Mouse (Mus musculus): ENCODE measurements around the gene Mycl.
"Not testable (repeated sequence)": the region's sequence is repeated elsewhere in the genome, so short reads cannot be mapped to it uniquely, and the experiment has no call there.

The Mycl gene

DNA sequence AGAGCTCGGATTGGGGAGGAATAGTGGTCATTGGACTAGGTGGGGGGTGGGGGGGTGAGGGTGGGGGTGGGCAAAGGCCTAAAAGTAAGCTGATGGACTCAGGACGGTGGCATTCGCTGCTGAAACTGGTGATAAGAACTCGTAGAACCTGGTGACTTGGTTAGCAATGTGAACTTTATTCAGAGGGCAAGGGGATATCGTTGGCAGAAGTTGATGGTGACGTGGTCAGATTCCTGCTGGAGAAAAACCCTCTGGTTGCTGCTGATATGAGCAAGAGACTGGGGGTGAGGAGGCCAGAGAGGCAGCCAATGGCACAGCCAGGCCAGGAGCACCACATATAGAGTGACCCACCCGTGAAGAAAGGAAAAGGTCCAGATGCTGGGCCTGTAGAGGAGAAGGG is 14.2 kb upstream of the Mycl start:
- in situ Hi-C loops (cut with MseI, MboI): no loop called here

GRCm38 (mm10) chr4:122981930-122982329 is 13.5 kb upstream of the Mycl start:
- in situ Hi-C loops (cut with MseI, MboI): no loop called here

GRCm38 (mm10) chr4:122982537-122982936 is 12.9 kb upstream of the Mycl start:
- in situ Hi-C loops (cut with MseI, MboI): no loop called here

DNA sequence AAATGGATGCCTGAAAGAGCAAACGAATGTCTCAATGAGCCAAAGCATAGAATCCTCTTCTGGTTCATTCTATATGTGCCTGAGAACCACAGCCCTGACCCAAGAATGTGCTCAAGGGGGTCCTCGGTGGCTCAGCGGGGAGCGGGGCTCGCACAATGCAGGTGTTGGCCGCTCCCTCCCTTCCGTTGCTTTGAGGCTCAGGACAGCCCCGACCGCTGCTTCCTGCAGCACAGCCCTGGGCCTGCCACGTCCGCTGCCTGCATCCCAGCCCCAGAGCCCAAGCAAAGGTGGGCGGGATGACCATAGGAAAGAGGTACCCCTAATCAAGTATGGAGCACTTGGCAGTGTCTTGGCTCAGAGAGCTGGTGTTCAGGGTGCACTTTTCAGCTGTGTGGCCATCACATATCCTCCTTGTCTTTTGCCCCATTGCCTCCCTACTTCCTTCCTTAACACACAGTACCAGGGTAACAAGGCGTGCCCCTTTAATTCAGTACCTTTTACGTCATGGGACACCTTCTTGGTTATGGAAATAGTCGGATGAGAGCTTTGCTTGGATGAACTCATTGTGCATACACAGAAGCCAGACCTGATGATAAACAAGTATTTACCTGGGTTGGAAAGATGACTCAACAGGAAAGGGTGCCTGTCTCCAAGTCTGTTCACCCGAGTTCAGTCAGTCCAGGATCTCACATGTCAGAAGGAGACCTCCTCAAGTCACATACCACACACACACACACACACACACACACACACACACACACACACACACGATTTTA is 11.8 kb upstream of the Mycl start:
- in situ Hi-C loops (cut with MseI, MboI): no loop called here

DNA sequence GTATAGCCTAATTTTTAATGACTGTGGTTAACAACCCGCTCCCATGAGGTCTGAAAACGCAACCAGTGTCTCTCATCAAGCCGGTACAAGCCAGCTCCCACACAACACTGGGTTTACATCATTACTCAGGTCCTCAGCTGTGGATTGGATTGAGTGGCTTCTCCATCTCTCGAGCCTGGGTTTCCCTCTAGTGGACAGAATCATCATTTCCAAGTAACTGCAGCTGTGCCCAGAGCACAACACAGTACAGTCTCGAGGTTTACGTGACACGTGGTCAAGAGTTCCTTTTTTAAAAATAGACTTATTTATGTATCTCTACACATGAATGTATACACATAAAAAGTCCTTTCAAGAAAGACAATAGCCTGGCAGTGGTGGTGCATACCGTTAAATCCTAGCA is 10.3 kb upstream of the Mycl start:
- in situ Hi-C loops (cut with MseI, MboI): loop anchor here (5.0 kb wide), 2 partner anchors 43 to 73 kb away; no protein-coding TSS in a partner anchor

- in situ Hi-C loops (cut with MseI, MboI): loop anchor here (5.0 kb wide), 2 partner anchors 45 to 75 kb away; no protein-coding TSS in a partner anchor
Observed at GRCm38 (mm10) chr4:122987421-122987820, 8.0 kb upstream of the Mycl start.

DNA sequence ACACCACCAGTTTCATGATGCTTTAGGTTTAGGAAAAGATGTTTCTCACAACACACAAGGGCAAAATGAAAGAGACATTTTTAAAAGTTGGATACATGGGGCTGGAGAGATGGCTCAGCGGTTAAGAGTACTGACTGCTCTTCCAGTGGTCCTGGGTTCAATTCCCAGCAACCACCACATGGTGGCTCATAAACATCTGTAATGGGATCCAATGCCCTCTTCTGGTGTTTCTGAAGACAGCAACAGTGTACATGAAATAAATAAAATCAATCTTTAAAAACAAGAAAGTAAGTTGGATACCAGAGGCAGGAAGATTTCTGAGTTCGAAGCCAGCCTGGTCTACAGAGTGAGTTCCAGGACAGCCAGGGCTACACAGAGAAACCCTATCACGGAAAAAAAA is 7.4 kb upstream of the Mycl start:
- in situ Hi-C loops (cut with MseI, MboI): loop anchor here (5.0 kb wide), 2 partner anchors 46 to 76 kb away; no protein-coding TSS in a partner anchor

- in situ Hi-C loops (cut with MseI, MboI): no loop called here
Observed at GRCm38 (mm10) chr4:122991177-122991576, 4.3 kb upstream of the Mycl start.

DNA sequence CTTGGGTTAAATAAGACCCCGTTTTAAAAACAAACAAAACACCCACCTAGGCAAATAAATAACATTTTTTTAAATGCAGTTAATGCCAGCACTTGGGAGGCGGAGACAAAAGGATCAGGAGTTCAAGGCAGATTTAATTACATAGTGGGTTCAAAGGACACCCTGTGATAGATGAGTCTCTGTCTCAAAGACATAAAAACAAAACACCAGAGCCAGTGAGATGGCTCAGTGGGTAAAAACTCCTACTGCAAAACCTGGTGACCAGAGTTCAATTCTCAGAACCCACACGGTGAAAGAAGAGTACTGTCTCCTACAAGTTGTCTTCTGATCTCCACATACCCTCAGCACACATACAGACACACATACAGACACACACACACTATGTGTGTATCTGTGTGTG is 3.2 kb upstream of the Mycl start:
- in situ Hi-C loops (cut with MseI, MboI): no loop called here

DNA sequence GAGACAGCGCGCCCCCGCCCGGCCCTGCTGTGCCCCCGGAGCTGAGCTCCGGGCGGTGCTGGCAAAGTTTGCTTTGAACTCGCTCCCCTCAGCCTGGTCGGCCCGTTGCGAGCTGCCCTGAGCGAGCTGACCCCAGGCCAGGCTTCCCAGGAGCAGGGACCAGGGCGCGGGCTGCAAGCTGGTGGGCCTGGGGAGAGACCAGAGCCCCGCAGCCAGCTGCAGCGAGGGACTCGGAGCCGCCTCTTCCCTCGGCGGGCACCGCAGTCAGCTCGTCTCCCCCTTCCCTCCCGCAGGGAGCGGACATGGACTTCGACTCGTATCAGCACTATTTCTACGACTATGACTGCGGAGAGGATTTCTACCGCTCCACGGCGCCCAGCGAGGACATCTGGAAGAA is 767 bp downstream of the Mycl start:
- in situ Hi-C loops (cut with MseI, MboI): loop anchor here in 1 of 2 experiments (5.0 kb wide), 1 partner anchor 86 kb away; no protein-coding TSS in a partner anchor

DNA sequence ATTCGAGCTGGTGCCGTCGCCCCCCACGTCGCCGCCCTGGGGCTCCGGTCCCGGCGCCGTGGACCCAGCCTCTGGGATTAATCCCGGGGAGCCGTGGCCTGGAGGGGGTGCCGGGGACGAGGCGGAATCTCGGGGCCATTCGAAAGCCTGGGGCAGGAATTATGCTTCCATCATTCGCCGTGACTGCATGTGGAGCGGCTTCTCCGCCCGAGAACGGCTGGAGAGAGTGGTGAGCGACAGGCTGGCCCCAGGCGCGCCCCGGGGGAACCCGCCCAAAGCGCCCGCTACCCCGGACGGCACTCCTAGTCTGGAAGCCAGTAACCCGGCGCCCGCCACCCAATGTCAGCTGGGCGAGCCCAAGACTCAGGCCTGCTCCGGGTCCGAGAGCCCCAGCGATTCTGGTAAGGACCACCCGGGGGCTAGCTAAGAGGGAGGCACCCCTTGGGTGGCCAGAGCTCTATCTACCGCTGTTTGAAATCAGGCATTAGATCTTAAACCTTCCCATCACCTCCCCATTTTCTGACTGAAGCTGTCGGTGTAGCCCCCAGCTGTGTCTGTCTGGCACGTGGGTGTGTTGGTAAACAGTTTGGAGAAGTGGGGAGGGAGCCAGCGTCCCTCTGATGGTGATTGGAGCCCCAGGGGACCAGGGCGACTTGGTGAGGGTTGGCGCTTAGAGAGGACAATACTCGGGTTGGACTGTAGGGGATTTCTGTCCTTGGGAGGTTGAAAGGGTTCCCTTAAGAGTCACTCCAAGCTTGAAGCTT is 1.3 kb downstream of the Mycl start:
- in situ Hi-C loops (cut with MseI, MboI): loop anchor here in 1 of 2 experiments (5.0 kb wide), 1 partner anchor 86 kb away; no protein-coding TSS in a partner anchor

- in situ Hi-C loops (cut with MseI, MboI): loop anchor here in 1 of 2 experiments (5.0 kb wide), 1 partner anchor 84 kb away; no protein-coding TSS in a partner anchor
Observed at GRCm38 (mm10) chr4:122998537-122999262, 3.2 kb downstream of the Mycl start.

DNA sequence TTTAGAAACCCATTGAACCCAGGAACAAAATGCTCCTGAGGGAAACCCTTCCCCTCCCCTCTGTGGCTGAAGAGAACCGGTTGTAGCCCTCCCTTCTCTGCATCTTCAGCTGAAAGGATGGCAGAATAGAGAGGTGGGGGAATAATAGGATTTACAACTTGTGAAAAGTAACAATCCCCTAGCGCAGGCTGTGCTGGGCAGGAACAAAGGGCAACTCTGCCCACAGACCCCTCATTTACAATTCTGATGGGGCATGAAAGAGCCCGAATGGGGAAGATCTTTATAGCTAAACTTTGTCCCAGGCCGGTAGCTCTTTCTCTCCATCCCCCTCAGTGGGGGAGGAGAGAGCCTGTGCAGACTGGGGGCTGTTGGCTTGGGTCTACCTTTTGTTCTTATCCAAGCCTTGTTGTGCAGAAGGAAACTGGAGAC is 3.8 kb downstream of the Mycl start:
- in situ Hi-C loops (cut with MseI, MboI): loop anchor here in 1 of 2 experiments (5.0 kb wide), 1 partner anchor 83 kb away; no protein-coding TSS in a partner anchor

DNA sequence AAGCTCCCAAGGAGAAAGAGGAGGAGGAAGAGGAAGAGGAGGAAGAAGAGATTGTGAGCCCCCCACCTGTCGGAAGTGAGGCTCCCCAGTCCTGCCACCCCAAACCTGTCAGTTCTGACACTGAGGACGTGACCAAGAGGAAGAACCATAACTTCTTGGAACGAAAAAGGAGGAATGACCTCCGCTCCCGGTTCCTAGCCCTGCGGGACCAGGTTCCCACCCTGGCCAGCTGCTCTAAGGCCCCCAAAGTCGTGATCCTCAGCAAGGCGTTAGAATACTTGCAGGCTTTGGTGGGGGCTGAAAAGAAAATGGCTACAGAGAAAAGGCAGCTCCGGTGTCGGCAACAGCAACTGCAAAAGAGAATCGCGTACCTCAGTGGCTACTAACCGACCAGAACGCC is 4.7 kb downstream of the Mycl start:
- in situ Hi-C loops (cut with MseI, MboI): no loop called here

GRCm38 (mm10) chr4:123000617-123001342 is 5.3 kb downstream of the Mycl start:
- in situ Hi-C loops (cut with MseI, MboI): no loop called here

DNA sequence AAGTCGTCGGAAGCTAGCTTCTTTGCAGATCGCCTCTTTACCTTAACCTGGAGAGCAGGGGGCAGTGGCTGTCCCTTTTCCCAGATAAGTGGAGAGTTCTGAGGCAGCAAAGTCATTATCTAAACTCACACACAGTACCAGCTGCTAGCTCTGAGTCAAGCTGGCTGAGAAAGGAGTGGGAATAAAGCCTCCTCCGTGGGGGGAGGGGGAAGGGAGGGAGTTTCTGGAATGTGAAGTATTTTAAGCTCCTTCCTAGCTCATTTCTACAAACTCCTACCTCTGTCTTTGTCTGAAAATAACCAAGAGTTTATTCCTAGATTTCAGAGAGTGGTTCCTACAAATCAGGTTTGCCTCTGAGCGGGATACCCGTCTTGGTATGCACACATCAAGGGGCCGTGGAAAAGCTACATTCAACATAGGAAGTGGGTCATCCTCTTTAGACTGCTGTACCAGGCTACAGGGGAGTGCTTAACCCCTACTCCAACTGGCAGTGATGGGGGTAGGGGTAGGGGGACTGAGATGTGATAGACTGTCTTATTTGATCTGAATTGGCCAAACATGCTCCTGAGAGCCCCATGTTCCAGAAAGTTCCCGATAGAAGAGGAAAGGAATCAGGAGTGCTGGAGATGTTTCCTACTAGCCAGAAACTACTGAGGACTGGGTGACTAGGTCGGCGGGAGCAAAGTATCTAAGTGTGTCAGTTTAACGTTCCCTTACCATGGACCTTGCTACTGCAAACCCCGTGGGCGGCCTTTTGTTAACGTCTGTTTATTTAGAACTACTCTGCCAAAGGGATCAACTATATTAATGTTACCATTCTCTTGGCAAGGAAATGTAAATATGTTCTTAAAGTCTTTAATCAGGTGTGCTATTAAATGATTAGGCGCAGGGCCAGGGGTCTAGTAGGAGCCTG is 9.9 kb downstream of the Mycl start:
- in situ Hi-C loops (cut with MseI, MboI): no loop called here

DNA sequence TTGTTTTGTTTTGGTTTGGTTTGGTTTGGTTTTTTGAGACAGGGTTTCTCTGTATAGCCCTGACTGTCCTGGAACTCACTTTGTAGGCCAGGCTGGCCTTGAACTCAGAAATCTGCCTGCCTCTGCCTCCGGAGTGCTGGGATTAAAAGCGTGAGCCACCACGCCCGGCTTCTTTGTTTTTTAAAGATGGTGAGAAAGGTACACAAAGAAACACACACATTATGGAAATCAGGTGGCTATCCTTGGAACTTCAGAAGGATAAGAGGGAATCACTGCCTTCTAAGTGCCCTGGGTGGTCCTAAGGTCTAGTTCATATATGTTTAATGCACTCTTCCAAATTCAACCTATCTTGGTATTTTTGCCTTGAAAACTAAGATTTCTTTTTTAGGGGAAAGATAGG is 17.0 kb downstream of the Mycl start:
- in situ Hi-C loops (cut with MseI, MboI): not testable (repeated sequence)

GRCm38 (mm10) chr4:123013346-123013945 is 18.0 kb downstream of the Mycl start:
- in situ Hi-C loops (cut with MseI, MboI): no loop called here

DNA sequence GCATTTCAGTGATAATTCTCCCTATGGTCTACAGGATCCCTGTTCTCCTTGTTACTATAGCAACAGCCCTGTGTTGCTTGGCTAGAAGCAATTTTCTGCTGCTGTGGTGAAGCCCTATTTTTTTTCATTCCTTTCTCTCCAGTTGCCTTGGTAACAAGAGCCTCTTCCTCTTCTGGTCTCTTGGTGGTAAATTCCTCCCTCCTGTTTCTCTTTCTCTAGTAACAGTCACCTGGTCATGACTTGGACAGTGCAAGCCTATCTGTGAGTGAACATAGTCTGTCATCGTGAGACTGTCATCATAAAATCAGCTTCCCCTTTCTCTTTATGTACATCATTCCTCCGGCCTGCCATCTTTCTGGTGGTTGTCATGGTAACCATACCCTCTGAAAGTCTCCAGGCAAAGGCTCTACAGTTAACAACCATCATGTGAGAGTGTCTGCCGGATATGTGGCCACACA is 18.5 kb downstream of the Mycl start:
- in situ Hi-C loops (cut with MseI, MboI): no loop called here
